Mouse (Mus musculus): ENCODE results near the gene Ralgps1. TPM values are rescaled to one million over a fixed set of nuclear protein-coding genes. Genes with fewer than 3 reads are reported as not detected.
A peak's percentile ranks its signal among the peaks of the same experiment; 100 is the strongest.

Ralgps1 gene
- polyA plus RNA-seq (2012; rRNA removed) = 4.7 and 5.9 TPM in 2 replicates

GRCm38 (mm10) chr2:33370777-33371647 lies at the start of gene Ralgps1:
Ralgps1 (minus strand) TSS chr2:33371486.
- 2% methylated on average over 46 of the region's 74 CpGs for WGBS

GRCm38 (mm10) chr2:33417454-33417853 lies 46.2 kb upstream of the Ralgps1 start:
- DNase-seq = no peak
- WGBS = 58% methylated on average over 4 of the region's 4 CpGs
- Histone ChIP-seq H3K4me1 (ENCODE audit: control insufficient read depth, insufficient read depth, low read length) (no peaks in the 10 kb centered on the region), H3K4me3 (replicated peaks; ENCODE audit: extremely low read depth, low read depth, low read length) (no peak overlapping the region)
- no peak for TF ChIP-seq CTCF (IDR thresholded peaks at IDR 0.05; ENCODE audit: insufficient read depth, low read length)
- TF ChIP-seq POLR2A (IDR thresholded peaks at IDR 0.05; ENCODE audit: borderline replicate concordance, extremely low read depth, low read depth, low read length) = no peak

More at GRCm38 (mm10) chr2:33370777-33371647, at the start of gene Ralgps1:
- Histone ChIP-seq H3K4me1 (ENCODE audit: control insufficient read depth, insufficient read depth, low read length) (no peaks in the 10 kb centered on the region; the same call in 1 of the 2 replicates), H3K4me3 (replicated peaks; ENCODE audit: extremely low read depth, low read depth, low read length) (peak within 1 kb of the TSS; percentile 99)
- DNase-seq = peak; percentile 95
- TF ChIP-seq CTCF (IDR thresholded peaks at IDR 0.05; ENCODE audit: insufficient read depth, low read length) = no peak
- TF ChIP-seq POLR2A (IDR thresholded peaks at IDR 0.05; ENCODE audit: borderline replicate concordance, extremely low read depth, low read depth, low read length) = peak; percentile 42; the same call in 1 of the 2 replicates

- no peak overlapping the region for H3K4me3 ChIP-seq (replicated peaks; ENCODE audit: extremely low read depth, low read depth, low read length)
- no peaks in the 10 kb centered on the region for H3K4me1 ChIP-seq (ENCODE audit: control insufficient read depth, insufficient read depth, low read length)
- TF ChIP-seq CTCF (IDR thresholded peaks at IDR 0.05; ENCODE audit: insufficient read depth, low read length) (no peak), POLR2A (IDR thresholded peaks at IDR 0.05; ENCODE audit: borderline replicate concordance, extremely low read depth, low read depth, low read length) (no peak)
- no peak for DNase-seq
- 73% methylated on average over 13 of the region's 13 CpGs for WGBS
These were observed 42.7 kb upstream of the Ralgps1 start for GRCm38 (mm10) chr2:33414019-33414418.

GRCm38 (mm10) chr2:33412111-33412510 lies 40.8 kb upstream of the Ralgps1 start:
- TF ChIP-seq CTCF (IDR thresholded peaks at IDR 0.05; ENCODE audit: insufficient read depth, low read length) (no peak), POLR2A (IDR thresholded peaks at IDR 0.05; ENCODE audit: borderline replicate concordance, extremely low read depth, low read depth, low read length) (no peak)
- 71% methylated on average over 14 of the region's 14 CpGs for WGBS

GRCm38 (mm10) chr2:33403511-33404003 lies 32.3 kb upstream of the Ralgps1 start:
- DNase-seq = no peak
- 58% methylated on average over 4 of the region's 4 CpGs for WGBS
- no peak for TF ChIP-seq CTCF (IDR thresholded peaks at IDR 0.05; ENCODE audit: insufficient read depth, low read length)
- TF ChIP-seq POLR2A (IDR thresholded peaks at IDR 0.05; ENCODE audit: borderline replicate concordance, extremely low read depth, low read depth, low read length) = no peak
- Histone ChIP-seq H3K4me1 (ENCODE audit: control insufficient read depth, insufficient read depth, low read length) (peaks cover 3% of the 10 kb centered on the region), H3K4me3 (replicated peaks; ENCODE audit: extremely low read depth, low read depth, low read length) (no peak overlapping the region)

More at GRCm38 (mm10) chr2:33412111-33412510, 40.8 kb upstream of the Ralgps1 start:
- Histone ChIP-seq H3K4me3 (replicated peaks; ENCODE audit: extremely low read depth, low read depth, low read length) (no peak overlapping the region), H3K4me1 (ENCODE audit: control insufficient read depth, insufficient read depth, low read length) (no peaks in the 10 kb centered on the region)
- no peak for DNase-seq

GRCm38 (mm10) chr2:33402638-33403037 lies 31.4 kb upstream of the Ralgps1 start:
- no peak overlapping the region for H3K4me3 ChIP-seq (replicated peaks; ENCODE audit: extremely low read depth, low read depth, low read length)
- TF ChIP-seq POLR2A (IDR thresholded peaks at IDR 0.05; ENCODE audit: borderline replicate concordance, extremely low read depth, low read depth, low read length) (no peak), CTCF (IDR thresholded peaks at IDR 0.05; ENCODE audit: insufficient read depth, low read length) (no peak)
- no peak for DNase-seq
- peaks cover 3% of the 10 kb centered on the region for H3K4me1 ChIP-seq (ENCODE audit: control insufficient read depth, insufficient read depth, low read length)
- WGBS = 70% methylated on average over 5 of the region's 5 CpGs

- 31% methylated on average over 7 of the region's 7 CpGs for WGBS
- peaks cover 3% of the 10 kb centered on the region for H3K4me1 ChIP-seq (ENCODE audit: control insufficient read depth, insufficient read depth, low read length)
- TF ChIP-seq CTCF (IDR thresholded peaks at IDR 0.05; ENCODE audit: insufficient read depth, low read length) (peak; percentile 76; the same call in 1 of the 2 replicates), POLR2A (IDR thresholded peaks at IDR 0.05; ENCODE audit: borderline replicate concordance, extremely low read depth, low read depth, low read length) (no peak)
- no peak overlapping the region for H3K4me3 ChIP-seq (replicated peaks; ENCODE audit: extremely low read depth, low read depth, low read length)
- peak; percentile 56 for DNase-seq
These were observed 30.9 kb upstream of the Ralgps1 start for GRCm38 (mm10) chr2:33402236-33402635.

- no peak overlapping the region for H3K4me3 ChIP-seq (replicated peaks; ENCODE audit: extremely low read depth, low read depth, low read length)
- no peak for DNase-seq
- H3K4me1 ChIP-seq (ENCODE audit: control insufficient read depth, insufficient read depth, low read length) = no peaks in the 10 kb centered on the region
- 39% methylated on average over 3 of the region's 3 CpGs for WGBS
- TF ChIP-seq CTCF (IDR thresholded peaks at IDR 0.05; ENCODE audit: insufficient read depth, low read length) (no peak), POLR2A (IDR thresholded peaks at IDR 0.05; ENCODE audit: borderline replicate concordance, extremely low read depth, low read depth, low read length) (no peak)
These were observed 29.9 kb upstream of the Ralgps1 start for GRCm38 (mm10) chr2:33401217-33401616.

GRCm38 (mm10) chr2:33400541-33400940 lies 29.3 kb upstream of the Ralgps1 start:
- no peak overlapping the region for H3K4me3 ChIP-seq (replicated peaks; ENCODE audit: extremely low read depth, low read depth, low read length)
- no peak for DNase-seq
- TF ChIP-seq CTCF (IDR thresholded peaks at IDR 0.05; ENCODE audit: insufficient read depth, low read length) (no peak), POLR2A (IDR thresholded peaks at IDR 0.05; ENCODE audit: borderline replicate concordance, extremely low read depth, low read depth, low read length) (no peak)
- no peaks in the 10 kb centered on the region for H3K4me1 ChIP-seq (ENCODE audit: control insufficient read depth, insufficient read depth, low read length)
- WGBS = 76% methylated on average over 5 of the region's 5 CpGs

Measured in lung, adult 2 months (tissue).